Mouse (Mus musculus) CD8-positive naive resting alpha-beta T cell, adult 57 days (primary cell): Measurements from ENCODE around the gene Tpt1. TPM values are rescaled to one million over a fixed set of nuclear protein-coding genes. Genes with fewer than 3 reads are reported as not detected.

Source experiments
- total RNA-seq: library from RNA; stranded (reverse); gene quantifications from one replicate; pipeline ENCODE4 v1.2.4, GENCODE M21; 2023

Gene Tpt1
- total RNA-seq: 9,503 TPM

GRCm38 (mm10) chr14:75844867-75845697 is at the start of gene Tpt1:
Tpt1 (plus strand) TSS chr14:75845093.

Other genes with a start within 250 kb of the Tpt1 start
- not detected for gene Erich6b, start 202.8 kb upstream of the Tpt1 start, total RNA-seq
- 31.2 TPM for gene Cog3, start 90.6 kb upstream of the Tpt1 start, total RNA-seq
- gene Slc25a30, start 58.1 kb upstream of the Tpt1 start, total RNA-seq: 60.5 TPM
- not detected for gene Kctd4, start 109.9 kb downstream of the Tpt1 start, total RNA-seq
- 27.0 TPM for gene Gtf2f2, start 165.8 kb downstream of the Tpt1 start, total RNA-seq